Mouse (Mus musculus) left cerebral cortex, postnatal 36 days (tissue): ENCODE measurements at regions not wholly inside any gene's neighbourhood (a gene's known extent, or its start where the extent isn't known, plus 50 kb on each side); places are given as distances from the start of the nearest gene placed in this dataset.

Experiments used
- DNase-seq, 2 experiments: peaks; one replicate each; pipeline ENCODE4 v3.0.0; 2021 to 2022; ENCODE audit warnings: low spot score in 2 of 2, mixed read lengths in 1 of 2
- intact Hi-C: fragments of 180-260 bp; cut with DNase I; formaldehyde crosslinking; loops from one replicate; pipeline ENCODE4 v1.15.1; 2025

DNA sequence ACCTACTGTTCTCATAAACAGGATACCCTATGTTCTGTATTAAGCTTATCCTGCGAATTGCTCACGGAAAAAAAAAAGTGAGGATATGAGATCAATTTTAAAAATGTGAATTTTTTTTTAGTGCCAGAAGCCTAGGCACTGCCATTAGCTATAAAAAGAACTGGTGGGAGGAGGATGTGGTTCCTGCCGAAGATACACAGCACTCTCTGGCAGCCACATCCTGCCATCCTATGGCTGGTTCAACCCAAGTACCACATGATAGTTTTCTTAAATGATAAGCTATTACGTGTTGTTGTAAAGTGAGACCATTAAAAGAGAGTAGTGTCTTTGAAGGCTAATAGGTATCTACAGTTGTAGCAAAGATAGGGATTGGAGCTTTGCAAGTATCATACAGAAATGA is 58.2 kb upstream of the Ppp3ca start:
- intact Hi-C loops, result no loop called here

DNA sequence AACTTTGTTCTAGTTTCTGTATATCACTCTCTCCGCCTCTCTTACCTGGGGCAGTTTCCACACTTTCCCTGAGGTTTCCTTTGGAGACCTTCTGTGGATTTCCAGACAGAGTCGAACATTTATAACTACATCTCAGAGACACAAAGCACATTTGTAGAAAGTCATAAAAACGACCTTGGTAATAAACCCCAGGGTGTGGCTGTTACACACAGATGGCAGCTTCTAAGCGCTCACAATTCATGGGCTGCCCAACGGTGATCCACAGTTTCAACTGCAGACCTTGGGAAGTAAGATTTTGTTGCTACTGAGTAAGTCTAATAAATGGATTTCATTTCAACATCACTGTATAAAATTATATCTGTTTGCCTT is 59.4 kb upstream of the Ppp3ca start:
- intact Hi-C loops, result no loop called here
- DNase-seq, result no peak

More for the DNA sequence above, 58.2 kb upstream of the Ppp3ca start:
- no peak for DNase-seq

DNA sequence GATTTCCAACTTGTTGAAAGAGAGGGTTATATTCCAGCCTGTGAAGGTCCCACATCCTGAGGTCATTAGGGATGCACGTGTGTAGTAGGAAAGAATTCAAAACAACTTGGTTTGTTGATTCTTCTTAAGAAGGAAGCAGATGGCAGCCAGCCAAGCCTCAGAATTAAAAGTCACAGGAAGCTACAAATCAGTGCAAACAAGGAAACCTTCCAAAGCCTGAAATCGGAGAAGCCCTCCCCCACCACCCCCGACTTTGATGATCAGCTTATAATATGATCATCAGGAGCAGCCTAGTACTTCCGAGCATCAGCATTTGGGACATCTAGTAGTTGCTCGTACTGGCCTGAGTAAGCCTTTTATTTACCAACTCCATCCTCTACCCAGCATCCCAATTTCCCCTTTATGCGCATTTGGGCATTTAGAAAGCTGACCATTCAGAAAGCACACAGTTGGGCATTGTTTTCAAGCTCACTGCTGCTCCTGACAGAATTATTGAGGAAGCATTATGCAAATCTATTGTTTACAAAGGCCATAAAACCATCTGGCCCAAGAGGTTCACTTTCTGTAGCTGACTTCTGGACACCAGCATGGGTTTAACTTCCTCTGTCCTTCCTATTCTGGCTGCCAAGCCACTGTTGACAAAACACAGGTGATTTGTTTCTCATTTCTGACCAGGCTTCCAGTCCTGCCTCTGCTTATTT is 59.9 kb upstream of the Ppp3ca start:
- intact Hi-C loops, result no loop called here
- no peak for DNase-seq

GRCm38 (mm10) chr3:136601706-136602105 is 68.2 kb upstream of the Ppp3ca start:
- DNase-seq, result no peak
- intact Hi-C loops, result no loop called here

DNA sequence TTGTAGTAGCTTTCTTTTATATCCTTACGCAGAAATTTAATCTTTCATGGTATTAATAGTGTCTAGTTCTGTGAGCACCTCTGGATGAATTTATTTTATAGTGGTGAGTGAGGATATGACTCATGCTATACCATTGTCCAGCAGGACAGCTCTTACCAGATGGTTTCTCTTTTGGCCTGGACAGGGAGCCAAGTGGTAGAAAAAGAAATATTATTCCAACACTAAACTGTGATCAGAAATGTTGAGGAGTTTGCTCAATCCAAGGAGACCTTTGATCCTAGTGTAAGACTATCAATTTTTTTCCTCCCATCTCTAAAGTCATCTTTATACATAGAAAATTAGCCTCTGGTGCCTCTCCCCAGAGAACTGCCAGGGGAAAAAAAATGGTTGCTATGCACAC is 86.0 kb upstream of the Ppp3ca start:
- DNase-seq, result no peak
- intact Hi-C loops, result no loop called here

- intact Hi-C loops, result no loop called here
- DNase-seq, result peak in 1 of 2 experiments; percentile 3
Observed at GRCm38 (mm10) chr3:136578016-136578415, 91.9 kb upstream of the Ppp3ca start.

- no peak for DNase-seq
- intact Hi-C loops, result no loop called here
Observed at GRCm38 (mm10) chr3:136570517-136570916, 99.4 kb upstream of the Ppp3ca start.

DNA sequence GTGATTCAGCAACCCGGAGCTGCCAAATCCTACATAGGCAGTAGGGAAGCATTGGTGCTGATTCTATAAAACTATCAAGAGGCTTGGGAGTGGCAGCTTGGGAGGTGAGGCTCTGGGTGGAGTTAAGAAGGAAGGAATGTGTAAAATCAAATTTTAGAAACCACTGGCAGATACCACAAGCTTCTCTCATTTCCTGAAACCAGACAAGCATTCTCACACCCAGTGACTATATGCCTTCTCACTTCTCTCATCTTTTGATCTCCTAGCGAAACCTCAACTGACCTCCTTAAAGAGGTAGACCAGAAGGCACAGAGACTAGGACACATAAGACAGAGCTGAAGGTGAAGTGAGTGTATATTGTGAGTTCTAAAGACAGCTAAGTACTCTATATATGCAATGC is 113.4 kb upstream of the Ppp3ca start:
- intact Hi-C loops, result no loop called here

DNA sequence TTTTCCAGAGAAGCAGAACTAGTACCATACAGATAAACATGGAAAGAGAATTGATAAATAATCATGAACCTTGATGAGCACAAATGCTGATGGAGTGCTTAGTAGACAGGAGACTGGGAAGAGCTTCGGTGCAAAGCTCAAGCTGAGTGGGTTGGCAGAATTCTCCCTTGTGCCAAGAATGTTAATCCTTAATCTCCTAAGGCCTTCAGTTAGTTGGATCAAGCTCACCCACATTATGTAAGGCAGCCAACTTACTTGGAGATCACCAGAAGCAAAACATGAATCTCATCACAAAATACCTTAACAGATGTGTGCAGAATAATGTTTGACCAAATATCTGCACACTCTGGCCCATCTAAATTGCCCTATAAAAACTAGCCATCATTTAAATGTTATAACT is 120.5 kb upstream of the Ppp3ca start:
- intact Hi-C loops, result no loop called here
- DNase-seq, result no peak

More for the DNA sequence above, 113.4 kb upstream of the Ppp3ca start:
- DNase-seq, result no peak

- intact Hi-C loops, result no loop called here
- no peak for DNase-seq
Observed at GRCm38 (mm10) chr3:136531604-136532003, 138.3 kb upstream of the Ppp3ca start.

- DNase-seq, result no peak
- intact Hi-C loops, result no loop called here
Observed at GRCm38 (mm10) chr3:136508575-136508974, 161.3 kb upstream of the Ppp3ca start.

DNA sequence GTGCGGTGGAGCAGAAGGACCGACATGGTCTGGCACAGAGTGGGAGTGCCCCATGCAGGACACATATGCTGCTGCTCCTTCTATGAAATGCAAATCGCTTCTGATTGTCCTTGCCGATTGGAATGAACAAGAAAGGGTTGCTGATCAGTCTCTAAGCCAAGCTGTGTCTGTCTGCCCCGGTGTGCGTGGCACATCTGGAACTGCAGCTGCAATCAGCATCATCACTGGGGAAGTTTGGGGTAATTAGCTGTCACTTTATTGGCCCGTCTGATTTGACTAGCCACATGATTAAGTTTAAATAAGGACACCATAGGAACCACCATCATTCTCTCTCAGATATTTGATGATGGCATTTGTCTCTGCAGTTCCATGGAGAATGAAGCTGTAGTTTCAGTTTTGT is 162.9 kb upstream of the Ppp3ca start:
- DNase-seq, result no peak
- intact Hi-C loops, result no loop called here

DNA sequence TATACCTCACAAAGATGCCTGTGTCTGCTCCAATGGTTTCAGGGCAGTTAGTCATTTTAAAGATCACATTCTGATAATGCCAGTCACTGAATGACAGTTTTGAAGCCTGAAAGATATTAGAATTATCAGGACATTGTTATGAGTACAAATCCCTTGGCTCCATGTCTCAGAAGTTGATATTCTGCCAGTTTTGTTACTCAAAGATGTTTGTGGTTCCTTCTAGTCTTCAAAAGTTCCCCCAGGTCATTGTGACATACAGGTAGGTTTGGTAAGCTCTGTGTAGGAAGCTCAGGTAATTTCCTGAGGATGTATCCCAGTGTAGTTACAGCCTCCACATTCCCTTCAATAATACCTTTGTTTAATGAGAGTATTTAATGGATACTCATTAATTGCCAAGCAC is 169.0 kb upstream of the Bank1 start:
- DNase-seq, result no peak

DNA sequence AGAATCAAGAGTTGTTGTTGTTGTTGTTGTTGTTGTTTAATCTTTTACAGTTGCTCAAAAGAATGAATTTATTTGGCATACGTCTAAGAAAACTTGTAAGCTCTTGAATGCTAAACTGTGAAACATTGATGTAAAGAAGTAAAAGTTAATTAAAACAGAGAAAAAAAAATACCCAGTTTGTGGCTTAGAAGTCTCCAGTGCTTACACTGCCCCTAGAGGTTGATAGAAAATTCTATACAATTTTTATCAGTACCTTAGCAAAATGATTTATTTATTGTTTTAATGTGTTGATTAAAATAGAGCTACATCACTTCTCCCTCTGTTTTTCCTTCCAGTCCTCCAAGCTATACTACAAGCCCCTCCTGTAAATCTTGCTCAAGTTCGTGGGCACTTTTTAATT is 165.8 kb upstream of the Bank1 start:
- no peak for DNase-seq
- intact Hi-C loops, result no loop called here

More for the DNA sequence above, 169.0 kb upstream of the Bank1 start:
- intact Hi-C loops, result no loop called here

- intact Hi-C loops, result no loop called here
- no peak for DNase-seq
Observed at GRCm38 (mm10) chr3:136471693-136472092, 145.8 kb upstream of the Bank1 start.

- intact Hi-C loops, result no loop called here
- DNase-seq, result no peak
Observed at GRCm38 (mm10) chr3:136462747-136463146, 136.9 kb upstream of the Bank1 start.

DNA sequence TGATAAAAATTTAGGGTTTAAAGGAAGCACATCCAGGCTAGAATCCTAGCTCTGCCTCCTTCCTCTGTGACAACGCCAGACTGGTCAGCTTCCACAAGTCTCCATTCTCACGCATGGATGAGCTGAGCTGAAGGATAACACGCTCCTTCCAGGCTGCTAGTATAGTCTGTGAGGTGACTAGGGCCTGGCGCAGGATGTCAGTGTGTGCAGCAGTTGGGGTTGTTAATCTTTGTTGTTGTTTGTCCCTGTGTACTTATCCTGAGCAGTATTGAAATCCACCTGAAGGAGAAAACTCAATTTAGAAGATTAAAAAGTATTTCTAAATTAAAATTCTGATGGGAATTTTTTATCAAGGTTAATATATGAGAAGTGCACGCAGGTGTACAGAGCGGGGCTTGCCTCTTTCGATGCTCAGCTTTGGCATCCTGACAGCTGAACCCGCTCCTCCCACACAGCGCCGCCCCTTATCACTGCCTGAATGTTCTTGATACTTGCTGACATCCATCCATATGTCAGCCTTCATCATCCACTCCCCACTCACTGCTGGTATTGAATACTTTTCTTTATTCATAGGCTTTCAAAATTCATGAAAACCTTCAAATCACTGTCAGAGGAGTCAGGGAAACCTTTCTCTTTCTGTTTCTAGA is 130.7 kb upstream of the Bank1 start:
- DNase-seq, result no peak
- intact Hi-C loops, result loop anchor here (10.0 kb wide), 1 partner anchor 208 kb away; no protein-coding TSS in a partner anchor

DNA sequence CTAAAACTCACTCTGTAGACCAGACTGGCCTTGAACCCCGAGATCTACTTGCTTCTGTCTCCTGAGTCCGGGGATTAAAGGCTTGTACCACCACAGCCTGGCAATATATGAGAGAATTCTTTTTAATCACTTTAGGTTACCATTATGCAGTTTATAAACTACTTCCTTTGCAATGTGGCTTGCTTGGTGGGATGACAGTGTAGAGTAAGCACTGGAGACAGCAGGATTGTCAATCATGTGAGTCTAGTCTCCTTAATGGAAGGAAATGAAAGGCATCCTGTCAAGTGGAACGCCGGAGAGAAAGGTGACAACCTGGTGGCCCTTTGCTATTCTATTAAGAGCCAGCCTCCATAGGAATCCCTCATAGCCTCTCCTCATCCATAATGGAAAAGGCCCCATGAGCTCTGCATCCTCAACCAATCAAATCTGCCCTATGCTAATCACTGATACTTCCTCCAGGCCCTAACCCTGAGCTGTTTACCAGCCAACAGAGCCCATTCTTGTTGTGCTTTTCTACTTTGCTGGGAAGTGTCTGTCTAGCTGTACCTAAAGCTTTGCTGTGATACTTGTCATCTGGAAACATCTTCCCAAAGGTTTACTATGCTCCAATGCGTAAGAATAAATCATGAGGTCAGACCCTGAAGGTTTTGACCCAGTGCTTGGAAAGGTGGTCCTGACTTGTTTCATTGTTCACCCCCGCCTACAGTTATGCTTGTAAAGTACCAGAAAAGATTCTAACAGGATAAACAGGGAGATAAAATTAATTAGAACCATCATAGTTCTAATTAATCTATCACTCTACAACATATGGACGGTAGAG is 130.0 kb upstream of the Bank1 start:
- intact Hi-C loops, result loop anchor here (10.0 kb wide), 1 partner anchor 209 kb away; no protein-coding TSS in a partner anchor
- no peak for DNase-seq

- no peak for DNase-seq
- intact Hi-C loops, result loop anchor here (10.0 kb wide), 1 partner anchor 210 kb away; no protein-coding TSS in a partner anchor
Observed at GRCm38 (mm10) chr3:136454967-136455366, 129.1 kb upstream of the Bank1 start.

DNA sequence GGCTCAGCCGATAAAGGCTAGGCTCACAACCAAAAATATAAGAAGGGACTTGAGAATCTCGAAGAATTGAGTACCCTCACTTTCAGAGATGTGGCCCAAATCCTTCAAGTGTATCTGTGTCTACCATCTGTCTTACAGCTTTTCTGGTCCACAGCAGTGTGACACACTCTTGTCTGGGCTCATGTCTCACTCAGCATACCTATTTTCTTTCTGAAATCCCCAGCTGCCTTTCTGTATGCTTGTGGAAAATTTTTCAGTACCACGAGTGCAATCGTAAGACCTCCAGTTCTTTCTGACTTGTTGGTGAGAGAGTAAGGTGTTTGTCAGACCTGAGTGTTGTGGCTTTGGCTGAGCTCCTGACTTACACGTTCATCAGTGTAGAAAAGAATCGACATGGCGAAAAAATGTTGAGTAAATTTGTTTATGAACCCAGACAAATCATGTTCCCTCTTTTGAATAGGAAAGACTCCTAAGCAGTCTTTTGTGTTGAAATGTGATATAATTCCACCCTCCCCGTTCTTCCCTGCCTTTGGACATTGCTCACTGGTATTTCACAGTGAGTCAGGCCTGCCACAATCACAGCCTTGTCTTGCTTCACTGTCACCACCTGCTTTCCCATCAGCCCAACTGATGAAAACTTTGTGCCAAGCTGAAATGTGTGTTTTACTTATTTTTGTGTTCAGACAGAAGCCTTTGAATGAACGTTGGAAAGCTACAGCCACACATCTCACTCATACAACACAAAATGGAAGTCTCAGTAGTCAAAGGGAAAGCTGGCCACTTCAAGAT is 125.3 kb upstream of the Bank1 start:
- peak in 1 of 2 experiments; percentile 10 for DNase-seq

More for the DNA sequence above, 125.3 kb upstream of the Bank1 start:
- intact Hi-C loops, result loop anchor here (10.0 kb wide), 1 partner anchor 214 kb away; no protein-coding TSS in a partner anchor
